Mouse (Mus musculus): Measurements from ENCODE around the gene Fxn. TPM values are rescaled to one million over a fixed set of nuclear protein-coding genes. Genes with fewer than 3 reads are reported as not detected.

The Fxn gene
- total RNA-seq, 1 experiment from 2014 or later: 18.5 TPM

- DNase-seq: peak; percentile 67
Observed at GRCm38 (mm10) chr19:24300994-24301767, 20.8 kb upstream of the Fxn start.

DNA sequence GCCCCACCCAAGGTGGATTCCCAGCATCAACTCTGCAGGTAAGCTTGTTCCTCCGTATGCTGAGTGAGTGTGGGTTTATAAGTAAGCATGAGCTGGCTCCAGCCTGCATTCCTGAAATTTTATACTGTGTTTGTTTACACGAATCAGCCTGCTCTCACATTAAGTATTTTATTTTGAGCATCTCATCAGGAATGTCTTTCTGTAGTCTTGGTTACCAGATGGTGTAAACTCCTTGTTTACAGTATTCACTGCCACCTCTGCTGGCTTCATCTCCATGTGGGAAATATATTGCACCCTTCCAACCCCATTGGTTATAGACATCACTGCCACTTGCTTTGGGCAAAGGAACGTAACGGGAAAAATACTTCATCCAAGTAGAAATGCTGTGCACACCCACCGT is 13.1 kb upstream of the Fxn start:
- no peak for DNase-seq

DNA sequence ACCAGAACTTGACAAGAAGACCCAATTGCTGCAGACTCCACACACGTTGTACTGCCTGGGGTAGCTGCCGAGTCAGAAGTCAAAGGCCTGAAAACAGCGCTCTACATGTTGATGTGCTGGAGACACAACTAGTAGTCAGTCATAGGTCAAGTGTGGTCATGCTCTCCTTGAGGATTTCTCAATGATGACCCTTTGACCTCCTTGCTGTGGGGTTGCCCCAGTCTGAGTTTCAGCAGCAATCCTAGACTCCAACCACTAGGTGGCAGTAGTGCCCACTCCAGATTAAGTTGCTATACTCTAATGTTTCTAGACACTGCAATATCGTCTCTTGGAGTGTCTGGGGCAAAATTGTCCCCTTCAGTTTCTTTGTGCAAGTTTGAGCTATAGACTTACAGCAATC is 3.8 kb upstream of the Fxn start:
- peak; percentile 33 for DNase-seq

DNA sequence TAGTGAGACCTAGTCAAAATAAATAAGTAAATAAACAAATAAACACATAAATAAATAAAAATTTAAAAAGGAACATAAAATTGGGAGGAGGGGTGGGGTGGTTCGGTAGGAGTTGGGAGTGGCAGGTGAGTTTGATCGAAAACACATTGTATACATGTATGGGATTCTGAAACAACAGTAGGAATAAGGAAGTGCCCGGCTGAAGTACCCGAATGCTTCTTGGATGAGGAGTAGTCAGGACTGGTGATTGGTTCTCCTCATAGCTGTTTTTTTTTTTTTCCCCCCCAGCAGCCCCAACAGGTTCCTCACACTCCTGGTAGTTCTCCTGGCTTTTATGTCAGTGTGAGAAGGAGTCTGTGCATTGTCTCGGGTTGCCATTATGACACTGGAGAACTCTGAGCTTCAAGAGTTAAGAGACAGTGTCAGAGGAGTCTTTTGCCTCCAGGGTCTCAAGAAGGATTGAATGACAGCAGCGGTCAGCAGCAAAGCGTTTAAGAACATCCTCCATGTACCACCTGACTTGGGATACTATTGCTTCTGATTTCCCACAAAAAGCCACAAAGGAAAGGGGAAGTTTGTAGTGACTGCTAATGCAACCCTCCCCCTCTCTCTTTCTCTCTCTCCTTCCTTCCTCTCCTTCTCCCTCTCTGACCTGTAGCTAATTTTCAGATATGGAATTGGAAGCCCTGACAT is 1.0 kb upstream of the Fxn start:
- no peak for DNase-seq

GRCm38 (mm10) chr19:24279706-24280600 is 452 bp downstream of the Fxn start:
- DNase-seq: peak; percentile 84

GRCm38 (mm10) chr19:24278859-24279258 is 1.5 kb downstream of the Fxn start:
- no peak for DNase-seq

GRCm38 (mm10) chr19:24274281-24274680 is 6.1 kb downstream of the Fxn start:
- DNase-seq: no peak

DNA sequence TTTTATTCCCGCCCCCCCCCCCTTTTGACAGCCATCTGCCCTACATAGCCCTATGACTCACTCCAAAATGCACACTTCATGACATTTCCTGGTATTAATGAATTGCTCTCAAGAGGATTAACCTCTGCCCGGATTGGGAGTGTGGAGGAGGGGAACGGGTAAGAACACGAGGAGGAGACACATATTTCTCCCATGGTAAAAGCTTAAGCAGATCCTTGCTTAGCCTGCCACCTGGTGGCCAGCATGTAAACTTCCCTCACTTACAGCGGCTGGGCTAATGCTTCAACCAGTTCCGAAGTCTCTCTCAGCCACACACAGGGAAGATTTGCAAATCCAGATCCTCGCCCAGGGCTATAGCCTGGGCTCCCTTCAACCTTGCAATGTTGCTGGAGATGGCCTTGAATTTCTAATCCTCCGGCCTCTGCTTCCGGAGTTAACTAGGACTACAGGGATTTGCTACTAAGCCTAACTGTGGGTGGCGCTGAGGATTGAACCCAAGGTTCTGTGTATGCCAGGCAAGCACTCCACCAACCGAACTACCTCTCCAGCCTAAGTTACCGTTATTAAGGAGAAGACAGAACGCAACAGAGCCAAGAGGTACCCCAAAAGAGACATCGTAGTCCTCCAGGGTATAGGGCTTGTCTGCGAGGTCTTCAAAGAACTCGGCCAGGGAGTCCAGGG is 8.5 kb downstream of the Fxn start:
- DNase-seq: peak; percentile 83

GRCm38 (mm10) chr19:24271326-24271725 is 9.1 kb downstream of the Fxn start:
- peak; percentile 40 for DNase-seq

GRCm38 (mm10) chr19:24268531-24268930 is 11.9 kb downstream of the Fxn start:
- no peak for DNase-seq

DNA sequence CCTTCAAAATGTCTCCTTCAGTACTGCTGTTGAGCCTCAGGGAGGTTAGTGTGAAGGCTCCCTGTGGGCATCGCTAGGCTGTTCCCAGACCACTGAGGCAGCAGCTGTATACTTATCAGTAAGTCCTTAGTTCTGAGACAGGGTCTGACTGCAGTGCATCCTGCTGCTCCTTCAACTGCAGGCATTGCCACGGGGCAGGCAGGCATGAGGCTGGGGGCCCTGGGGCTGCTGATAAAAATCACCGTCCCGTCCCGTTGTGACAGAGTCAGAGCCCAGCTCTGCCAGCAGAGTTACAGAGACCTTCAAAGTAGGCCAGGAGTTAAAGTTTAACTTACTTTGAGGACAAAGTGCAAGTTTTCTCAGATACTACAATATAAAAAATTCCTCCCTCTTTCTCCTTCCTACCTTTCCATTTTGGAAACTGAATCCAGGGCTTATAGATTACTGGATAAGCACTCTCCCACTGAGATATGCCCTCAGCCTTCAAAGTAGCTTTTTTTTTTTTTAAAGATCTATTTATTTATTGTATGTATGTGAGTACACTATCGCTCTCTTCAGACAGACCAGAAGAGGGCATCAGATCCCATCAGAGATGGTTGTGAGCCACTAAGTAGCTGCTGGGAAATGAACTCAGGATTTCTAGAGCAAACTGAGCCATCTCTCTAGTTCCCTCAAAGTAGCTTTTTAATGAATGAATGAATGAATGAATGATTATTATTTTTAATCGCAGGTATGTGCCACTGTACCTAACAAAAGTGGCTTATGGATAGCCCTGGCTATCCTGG is 14.2 kb downstream of the Fxn start:
- no peak for DNase-seq

DNA sequence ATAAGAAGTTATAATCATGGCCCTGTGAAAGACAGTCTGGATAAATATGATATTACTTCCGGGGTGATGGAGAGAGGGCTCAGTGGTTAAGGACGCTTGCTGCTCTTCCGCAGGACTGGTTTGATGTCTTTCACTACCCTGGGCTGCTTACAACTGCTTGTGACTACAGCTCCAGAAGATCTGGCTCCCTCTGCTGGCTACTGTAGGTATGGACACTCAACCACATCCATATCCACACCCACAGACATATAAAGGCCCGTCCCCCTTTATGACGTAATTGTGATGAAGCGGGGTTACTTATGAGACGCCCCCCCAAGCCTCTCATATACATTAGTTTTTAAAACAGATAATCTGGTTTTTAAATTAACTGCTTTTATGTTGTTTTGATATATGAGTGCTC is 15.4 kb downstream of the Fxn start:
- peak; percentile 75 for DNase-seq

- DNase-seq: no peak
Observed at GRCm38 (mm10) chr19:24262736-24263135, 17.7 kb downstream of the Fxn start.

DNA sequence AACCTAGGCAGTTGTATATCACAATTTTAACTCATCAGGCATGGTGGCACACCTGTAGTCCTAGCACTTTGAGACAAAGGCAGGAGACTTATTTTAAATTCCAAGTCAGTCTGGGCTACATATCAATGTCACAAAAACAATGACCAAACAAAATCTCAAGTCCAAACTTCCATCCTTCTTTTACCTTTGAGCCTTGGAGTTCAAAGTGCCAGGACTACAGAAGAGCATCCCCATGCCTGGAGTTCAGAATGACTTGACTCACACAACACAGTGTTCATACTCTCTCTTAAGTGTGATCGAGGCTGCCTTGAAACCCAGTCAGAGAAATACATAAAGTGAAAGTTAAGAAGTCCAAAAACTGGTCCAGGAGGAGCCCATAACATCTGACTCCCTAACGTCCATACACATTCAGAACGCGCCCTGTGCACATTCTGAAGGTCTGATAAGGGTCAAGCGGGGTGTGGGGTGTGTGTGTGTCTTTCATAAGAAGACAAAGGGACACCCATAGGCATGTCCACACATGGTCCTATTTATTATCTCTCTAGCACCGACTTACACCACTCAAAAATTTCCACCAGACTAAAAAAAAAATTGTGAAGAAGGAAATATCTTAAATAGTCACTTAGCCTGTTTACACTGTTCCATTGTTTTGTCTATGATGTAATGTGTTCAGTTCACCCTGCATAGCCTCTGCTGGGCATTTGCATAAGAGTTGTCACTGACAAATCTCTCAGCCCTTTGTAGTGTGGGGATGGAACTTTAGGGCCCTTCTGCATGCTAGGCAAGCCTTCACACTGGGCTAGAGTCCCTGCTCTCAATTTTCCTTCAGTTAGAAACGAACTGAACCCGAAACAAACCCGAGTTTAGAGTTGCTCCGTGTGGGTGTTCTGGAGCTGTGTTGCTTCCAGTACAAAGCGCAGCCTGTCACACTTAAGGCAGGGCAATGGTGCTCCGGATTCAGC is 20.7 kb downstream of the Fxn start:
- no peak for DNase-seq

DNA sequence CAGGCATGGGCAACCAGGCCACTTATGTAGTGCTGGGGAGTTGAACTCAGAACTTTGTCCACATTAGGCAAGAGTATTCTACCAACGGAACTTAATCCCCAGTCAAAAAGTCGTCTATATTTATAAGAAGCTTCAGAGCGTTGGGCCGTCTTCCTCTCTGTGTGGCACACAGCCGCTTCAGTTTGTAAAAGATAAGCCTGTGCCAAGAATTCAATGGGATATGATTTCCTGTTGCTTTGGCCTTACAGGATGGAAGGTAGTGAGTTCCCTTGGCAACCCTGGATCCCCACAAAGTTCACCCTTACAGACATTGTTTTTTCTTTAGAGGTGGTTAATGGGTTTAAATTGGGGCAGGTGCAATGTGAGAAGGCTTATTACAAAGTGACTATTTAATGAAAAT is 22.0 kb downstream of the Fxn start:
- DNase-seq: no peak

DNA sequence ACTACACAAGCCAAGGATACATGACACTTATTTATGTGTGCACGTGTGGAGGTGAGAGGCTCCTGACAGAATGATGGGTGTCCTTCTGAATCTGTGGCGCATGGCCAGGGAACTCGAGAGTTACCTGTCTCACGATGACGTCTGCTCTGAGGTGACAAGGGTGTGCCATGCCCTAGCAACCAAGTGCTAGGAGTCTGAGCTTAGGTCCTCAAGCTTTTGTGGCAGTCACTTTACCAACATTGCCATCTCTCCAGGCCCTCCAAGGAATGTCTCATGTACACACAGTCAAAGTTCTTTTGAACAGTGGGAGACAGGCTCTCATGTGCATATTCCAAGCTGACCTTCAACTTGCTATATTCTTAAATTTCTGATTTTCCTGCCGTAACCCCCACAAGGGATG is 22.4 kb downstream of the Fxn start:
- no peak for DNase-seq

GRCm38 (mm10) chr19:24253657-24254260 is 26.6 kb downstream of the Fxn start:
- no peak for DNase-seq

- no peak for DNase-seq
Observed at GRCm38 (mm10) chr19:24251869-24252268, 28.5 kb downstream of the Fxn start.

DNA sequence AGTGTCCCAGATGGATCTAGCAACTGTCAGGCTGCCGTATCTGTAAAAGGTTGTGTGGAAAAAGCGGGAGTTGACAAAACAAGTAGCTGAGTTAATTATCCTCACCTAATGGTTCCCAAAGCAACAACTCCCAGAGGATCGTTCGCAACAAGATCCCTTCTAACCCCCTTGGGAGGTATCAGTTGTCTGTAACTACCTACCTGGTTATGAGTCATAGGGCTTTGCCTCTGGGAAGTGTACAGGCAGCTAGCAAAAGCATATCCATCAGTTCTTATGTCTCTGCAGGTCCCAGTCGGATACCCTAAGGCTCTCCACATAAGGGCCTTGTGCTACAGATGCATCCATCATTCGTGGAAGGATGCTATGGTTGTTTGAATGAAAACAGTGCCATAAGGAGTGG is 37.1 kb downstream of the Fxn start:
- no peak for DNase-seq

Data from adrenal gland, postnatal 25 days (tissue).